Comparison of ENCODE assay signal across 9 mouse cellular contexts in genomic region chr2:152082456-152083285, GRCm38 (mm10). TPM values are rescaled to one million over a fixed set of nuclear protein-coding genes. Genes with fewer than 3 reads are reported as not detected.
A peak's percentile ranks its signal among the peaks of the same experiment; 100 is the strongest.
DNase-seq lines count a peak whose midpoint lies in the region; ATAC-seq and TF ChIP-seq lines count a peak whose summit lies in the region.
"Had no signal": no experiment of that assay in that cellular context is flagged by ENCODE, and none has a peak within 500 bp of the region (broad histone marks: within the 10 kb centered on the region; RNA-seq: fewer than 3 reads in every experiment).

No protein-coding gene starts in this region.

- no peak overlapping the region for H3K4me3 ChIP-seq in kidney, postnatal 0 days (replicated peaks; ENCODE audit: low read depth, low read length)
- H3K4me3 ChIP-seq in embryonic facial prominence, embryonic 13.5 days, result peak overlapping the region; percentile 42; the same call in 1 of the 2 replicates
- peak overlapping the region; percentile 90 for H3K4me3 ChIP-seq in hindbrain, embryonic 14.5 days (replicated peaks; ENCODE audit: low read length)
- peak overlapping the region; percentile 84 for H3K4me3 ChIP-seq in midbrain, embryonic 16.5 days (ENCODE audit: low read depth, low read length)

- peaks cover 41% of the 10 kb centered on the region for H3K27me3 ChIP-seq in kidney, postnatal 0 days (ENCODE audit: insufficient read depth, low read length)
- H3K27me3 ChIP-seq in embryonic facial prominence, embryonic 13.5 days, result peaks cover 81% of the 10 kb centered on the region
- no peaks in the 10 kb centered on the region for H3K27me3 ChIP-seq in hindbrain, embryonic 14.5 days (ENCODE audit: control insufficient read depth, insufficient read depth, low read length)
- no peaks in the 10 kb centered on the region for H3K27me3 ChIP-seq in midbrain, embryonic 16.5 days (ENCODE audit: control insufficient read depth, insufficient read depth, low read depth, low read length)

- no peak for DNase-seq in kidney, postnatal 0 days (ENCODE audit: low spot score)
- no peak for DNase-seq in kidney, adult 8-10 months
- DNase-seq in hindbrain, embryonic 14.5 days (ENCODE audit: low spot score), result no peak
- DNase-seq in left cerebral cortex, postnatal 4 days, result no peak
- no peak for DNase-seq in right cerebral cortex, postnatal 4 days

- H3K36me3 ChIP-seq in kidney, postnatal 0 days (ENCODE audit: insufficient read depth, low read length), result no peaks in the 10 kb centered on the region
- no peaks in the 10 kb centered on the region for H3K36me3 ChIP-seq in embryonic facial prominence, embryonic 13.5 days
- peaks cover 10% of the 10 kb centered on the region for H3K36me3 ChIP-seq in hindbrain, embryonic 14.5 days (replicated peaks; ENCODE audit: control insufficient read depth, insufficient read depth)
- no peaks in the 10 kb centered on the region for H3K36me3 ChIP-seq in midbrain, embryonic 16.5 days (ENCODE audit: control insufficient read depth, insufficient read depth, low read length)

- TF ChIP-seq CTCF in kidney, postnatal 0 days (IDR thresholded peaks at IDR 0.05; ENCODE audit: low read depth), result no peak

- WGBS in kidney, postnatal 0 days, result 21% methylated on average over 7 of the region's 7 CpGs
- WGBS in embryonic facial prominence, embryonic 13.5 days, result 19% methylated on average over 7 of the region's 7 CpGs
- 19% methylated on average over 7 of the region's 7 CpGs for WGBS in hindbrain, embryonic 14.5 days
- WGBS in midbrain, embryonic 16.5 days, result 17% methylated on average over 7 of the region's 7 CpGs

- no peaks in the 10 kb centered on the region for H3K9me3 ChIP-seq in kidney, postnatal 0 days (replicated peaks; ENCODE audit: low read length)
- H3K9me3 ChIP-seq in embryonic facial prominence, embryonic 13.5 days, result no peaks in the 10 kb centered on the region
- H3K9me3 ChIP-seq in hindbrain, embryonic 14.5 days (ENCODE audit: control insufficient read depth, low read length), result no peaks in the 10 kb centered on the region
- H3K9me3 ChIP-seq in midbrain, embryonic 16.5 days (replicated peaks; ENCODE audit: control insufficient read depth, low read length, poor library complexity, severe bottlenecking), result no peaks in the 10 kb centered on the region

- no peak overlapping the region for H3K27ac ChIP-seq in kidney, postnatal 0 days
- H3K27ac ChIP-seq in embryonic facial prominence, embryonic 13.5 days, result no peak overlapping the region
- H3K27ac ChIP-seq in hindbrain, embryonic 14.5 days, result peak overlapping the region; percentile 96
- peak overlapping the region; percentile 95 for H3K27ac ChIP-seq in midbrain, embryonic 16.5 days (ENCODE audit: low read length)

- H3K4me1 ChIP-seq in kidney, postnatal 0 days (replicated peaks; ENCODE audit: insufficient read depth, low read length), result peaks cover 3% of the 10 kb centered on the region; the same call in 1 of the 2 replicates
- peaks cover 18% of the 10 kb centered on the region for H3K4me1 ChIP-seq in embryonic facial prominence, embryonic 13.5 days
- peaks cover 41% of the 10 kb centered on the region for H3K4me1 ChIP-seq in hindbrain, embryonic 14.5 days (replicated peaks; ENCODE audit: control insufficient read depth, insufficient read depth, low read length)
- peaks cover 47% of the 10 kb centered on the region for H3K4me1 ChIP-seq in midbrain, embryonic 16.5 days (ENCODE audit: control insufficient read depth, insufficient read depth, low read length)

- intact Hi-C loops in left cerebral cortex, postnatal 4 days (cut with DNase I), result loop anchor here (5.0 kb wide), 2 partner anchors 45 to 330 kb away; no protein-coding TSS in a partner anchor

- H3K9ac ChIP-seq in kidney, postnatal 0 days (ENCODE audit: low read depth, low read length), result no peak overlapping the region
- H3K9ac ChIP-seq in embryonic facial prominence, embryonic 13.5 days, result no peak overlapping the region
- H3K9ac ChIP-seq in hindbrain, embryonic 14.5 days, result peak overlapping the region; percentile 98
- peak overlapping the region; percentile 98 for H3K9ac ChIP-seq in midbrain, embryonic 16.5 days (ENCODE audit: low read depth, low read length)

- ATAC-seq in kidney, postnatal 0 days (replicated peaks; ENCODE audit: low FRiP score, low read depth), result 0 out of 2 replicates have a peak, but pooled peaks have one; percentile 11
- ATAC-seq in embryonic facial prominence, embryonic 13.5 days (ENCODE audit: insufficient number of reproducible peaks, insufficient read depth, low FRiP score, low TSS enrichment, low read depth), result no peak
- ATAC-seq in hindbrain, embryonic 14.5 days (ENCODE audit: low FRiP score), result no peak
- ATAC-seq in midbrain, embryonic 16.5 days, result peak; percentile 22
- no peak for ATAC-seq in activated CD4-positive, CD25-positive, alpha-beta regulatory T cell, adult 4 months

- H3K4me2 ChIP-seq in kidney, postnatal 0 days (ENCODE audit: low read length), result peak overlapping the region; percentile 56; the same call in 1 of the 2 replicates
- peak overlapping the region; percentile 80 for H3K4me2 ChIP-seq in embryonic facial prominence, embryonic 13.5 days
- peak overlapping the region; percentile 78 for H3K4me2 ChIP-seq in hindbrain, embryonic 14.5 days (replicated peaks)
- H3K4me2 ChIP-seq in midbrain, embryonic 16.5 days (ENCODE audit: low read length), result peak overlapping the region; percentile 77

RNA-seq across cellular contexts. Expression of gene Scrt2, which starts 1.3 kb away (rescaled TPM):
- not detected in 2 replicates for polyA plus RNA-seq in kidney, postnatal 0 days (2015; fragmentation: Nextera tagmentation; extraction: Ambion mirVana)
- polyA plus RNA-seq in embryonic facial prominence, embryonic 13.5 days (2015; fragmentation: Nextera tagmentation; extraction: Ambion mirVana), result 0.12 and 0.17 TPM in 2 replicates
- polyA plus RNA-seq in hindbrain, embryonic 14.5 days (2014; fragmentation: Nextera tagmentation; extraction: Ambion mirVana), result 10.9 and 13.6 TPM in 2 replicates
- 5.8 and 7.7 TPM in 2 replicates for polyA plus RNA-seq in midbrain, embryonic 16.5 days (2015; fragmentation: Nextera tagmentation; extraction: Ambion mirVana)
- 10 to 100 TPM; 20.0 to 25.2 TPM for total RNA-seq in left cerebral cortex, postnatal 4 days (2021)
- not detected for polyA plus RNA-seq in activated CD4-positive, CD25-positive, alpha-beta regulatory T cell, adult 4 months (2017; shearing (Covaris generic))
- total RNA-seq: gastrocnemius, adult 18-20 months had no signal

RNA-seq across cellular contexts. Expression of gene Srxn1, which starts 22.6 kb away (rescaled TPM):
- 19.7 and 20.3 TPM in 2 replicates for polyA plus RNA-seq in kidney, postnatal 0 days (2015; fragmentation: Nextera tagmentation; extraction: Ambion mirVana)
- polyA plus RNA-seq in embryonic facial prominence, embryonic 13.5 days (2015; fragmentation: Nextera tagmentation; extraction: Ambion mirVana), result 9.7 and 10.6 TPM in 2 replicates
- 22.5 and 26.2 TPM in 2 replicates for polyA plus RNA-seq in hindbrain, embryonic 14.5 days (2014; fragmentation: Nextera tagmentation; extraction: Ambion mirVana)
- 21.8 and 25.4 TPM in 2 replicates for polyA plus RNA-seq in midbrain, embryonic 16.5 days (2015; fragmentation: Nextera tagmentation; extraction: Ambion mirVana)
- 10 to 100 TPM; 17.7 to 18.8 TPM for total RNA-seq in left cerebral cortex, postnatal 4 days (2021)
- polyA plus RNA-seq in activated CD4-positive, CD25-positive, alpha-beta regulatory T cell, adult 4 months (2017; shearing (Covaris generic)), result 1 to 10 TPM in 1 of 2 experiments, under 1 TPM in 1; 0.92 to 1.5 TPM

Comparison
In these comparisons a context has a peak if more than half of its experiments do, and no peak if none do; other contexts are left out.
1. ATAC-seq: peak in kidney, postnatal 0 days (single experiment) and midbrain, embryonic 16.5 days (single experiment); none in embryonic facial prominence, embryonic 13.5 days (single experiment), hindbrain, embryonic 14.5 days (single experiment) and activated CD4-positive, CD25-positive, alpha-beta regulatory T cell, adult 4 months (single experiment).
2. H3K27ac ChIP-seq: peak in hindbrain, embryonic 14.5 days (single experiment) and midbrain, embryonic 16.5 days (single experiment); none in kidney, postnatal 0 days (single experiment) and embryonic facial prominence, embryonic 13.5 days (single experiment).
3. H3K9ac ChIP-seq: peak in hindbrain, embryonic 14.5 days (single experiment) and midbrain, embryonic 16.5 days (single experiment); none in kidney, postnatal 0 days (single experiment) and embryonic facial prominence, embryonic 13.5 days (single experiment).
4. Peak in every context shown above with its lines, with median percentiles within 50 percentile points of each other: H3K4me2 ChIP-seq.